Mouse (Mus musculus) embryonic facial prominence, embryonic 11.5 days (tissue): Measurements from ENCODE around the gene Med11. TPM values are rescaled to one million over a fixed set of nuclear protein-coding genes. Genes with fewer than 3 reads are reported as not detected.

Source experiments
- ATAC-seq: fragments of 200-750 bp; cut with Nextera tagmentation; replicated peaks from 2 replicates; pipeline ENCODE4 v1.8.0; 2017; ENCODE audit warnings: low read depth; ENCODE audit not compliant: insufficient number of reproducible peaks, low FRiP score, low TSS enrichment
- DNase-seq: peaks from one replicate; pipeline ENCODE4 v3.0.0-alpha.2; 2015; ENCODE audit warnings: low spot score
- H3K27ac ChIP-seq: fragments of 300-500 bp; sonication (generic); replicated peaks from 2 replicates; pipeline ENCODE4 v1.5.1; 2014; ENCODE audit warnings: mild to moderate bottlenecking, low read depth, low read length, control low read depth
- H3K27me3 ChIP-seq: fragments of 300-500 bp; sonication (generic); 2 replicates; pipeline ENCODE4 v1.6.1; 2014; ENCODE audit warnings: mild to moderate bottlenecking, low read length, moderate library complexity, mixed read lengths; ENCODE audit not compliant: control insufficient read depth, insufficient read depth
- H3K36me3 ChIP-seq: fragments of 300-500 bp; sonication (generic); replicated peaks from 2 replicates; pipeline ENCODE4 v1.6.1; 2014; ENCODE audit warnings: low read depth, mild to moderate bottlenecking, low read length, moderate library complexity, mixed read lengths; ENCODE audit not compliant: control insufficient read depth, insufficient read depth
- H3K4me1 ChIP-seq: fragments of 300-500 bp; sonication (generic); 2 replicates; pipeline ENCODE4 v1.6.1; 2014; ENCODE audit warnings: low read length, mixed read lengths; ENCODE audit not compliant: control insufficient read depth, insufficient read depth
- H3K4me2 ChIP-seq: fragments of 300-500 bp; sonication (generic); 2 replicates; pipeline ENCODE4 v1.6.1; 2014; ENCODE audit warnings: low read depth, mild to moderate bottlenecking, control low read depth, low read length, moderate library complexity
- H3K4me3 ChIP-seq: fragments of 300-500 bp; sonication (generic); 2 replicates; pipeline ENCODE4 v1.5.1; 2014; ENCODE audit warnings: low read depth, low read length, control low read depth
- H3K9ac ChIP-seq: fragments of 300-500 bp; sonication (generic); replicated peaks from 2 replicates; pipeline ENCODE4 v1.6.1; 2014; ENCODE audit warnings: mild to moderate bottlenecking, control low read depth, low read length
- H3K9me3 ChIP-seq: fragments of 300-500 bp; sonication (generic); replicated peaks from 2 replicates; pipeline ENCODE4 v1.6.1; 2016; ENCODE audit warnings: mild to moderate bottlenecking, low read length, inconsistent platforms, mixed read lengths; ENCODE audit not compliant: control insufficient read depth
- WGBS: fragments of 180-500 bp; shearing (Covaris S2); extraction: QIAGEN DNeasy Blood & Tissue Kit; methylation state at CpG from one replicate; pipeline ENCODE4 v1.1.7; 2014; 5-methylcytosine and 5-hydroxymethylcytosine counted together
- microRNA-seq: library from miRNA; unstranded; fragments of <30 nt; microRNA quantifications from one replicate; pipeline ENCODE4, GENCODE M21; 2016; ENCODE audit warnings: borderline number of aligned reads
- polyA plus RNA-seq: library from polyadenylated mRNA; unstranded; fragments of >200 nt; fragmentation: Nextera tagmentation; extraction: Ambion mirVana; gene quantifications from 2 replicates; pipeline ENCODE4 v1.2.1, GENCODE M21; 2014

Med11 gene
- polyA plus RNA-seq, 1 experiment from 2014 or later, result 38.7 TPM

- Histone ChIP-seq H3K9ac (no peak overlapping the region), H3K9me3 (no peaks in the 10 kb centered on the region), H3K27me3 (no peaks in the 10 kb centered on the region), H3K4me2 (no peak overlapping the region), H3K4me3 (no peak overlapping the region), H3K27ac (no peak overlapping the region), H3K4me1 (no peaks in the 10 kb centered on the region), H3K36me3 (no peaks in the 10 kb centered on the region)
- no peak for ATAC-seq
- no peak for DNase-seq
- WGBS, result 88% methylated on average over 6 of the region's 6 CpGs
Observed at GRCm38 (mm10) chr11:70489684-70490083, 38.0 kb downstream of the Med11 start.

GRCm38 (mm10) chr11:70499566-70500475, 48.1 kb downstream of the Med11 start:
- H3K36me3 ChIP-seq, result no peaks in the 10 kb centered on the region
- ATAC-seq, result no peak
- 74% methylated on average over 14 of the region's 14 CpGs for WGBS
- H3K9ac ChIP-seq, result no peak overlapping the region
- H3K4me3 ChIP-seq, result no peak overlapping the region
- no peaks in the 10 kb centered on the region for H3K27me3 ChIP-seq
- no peak overlapping the region for H3K27ac ChIP-seq
- no peak overlapping the region for H3K4me2 ChIP-seq
- no peaks in the 10 kb centered on the region for H3K9me3 ChIP-seq
- no peak for DNase-seq
- no peaks in the 10 kb centered on the region for H3K4me1 ChIP-seq

DNA sequence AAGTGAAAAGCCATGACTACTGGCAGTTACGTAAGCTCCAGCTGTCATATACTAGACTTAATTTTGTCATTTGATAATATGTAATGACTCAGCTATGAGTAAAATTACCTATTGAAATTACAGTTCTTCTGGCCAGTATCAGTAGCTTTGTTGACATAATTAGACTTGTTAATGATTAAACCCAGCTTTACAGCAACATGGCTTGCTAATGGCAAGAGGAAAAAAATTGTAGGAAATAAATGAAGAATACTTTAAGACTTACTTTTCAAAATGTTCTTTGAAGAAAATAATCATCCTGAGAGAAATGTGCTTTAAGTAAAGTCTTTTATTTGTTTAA, 48.7 kb downstream of the Med11 start:
- ATAC-seq (no peak), DNase-seq (no peak)
- Histone ChIP-seq H3K27ac (no peak overlapping the region), H3K9me3 (no peaks in the 10 kb centered on the region), H3K4me3 (no peak overlapping the region), H3K36me3 (no peaks in the 10 kb centered on the region), H3K9ac (no peak overlapping the region), H3K4me2 (no peak overlapping the region), H3K27me3 (no peaks in the 10 kb centered on the region), H3K4me1 (no peaks in the 10 kb centered on the region)
- 94% methylated on average over 1 of the region's 1 CpGs for WGBS

- Histone ChIP-seq H3K4me1 (no peaks in the 10 kb centered on the region), H3K27ac (no peak overlapping the region), H3K9ac (no peak overlapping the region), H3K9me3 (no peaks in the 10 kb centered on the region), H3K36me3 (no peaks in the 10 kb centered on the region), H3K27me3 (no peaks in the 10 kb centered on the region), H3K4me2 (no peak overlapping the region), H3K4me3 (no peak overlapping the region)
- DNase-seq (no peak), ATAC-seq (no peak)
- 67% methylated on average over 3 of the region's 3 CpGs for WGBS
Observed at GRCm38 (mm10) chr11:70502018-70502417, 50.3 kb downstream of the Med11 start.

Small RNA genes within 50 kb of the gene (microRNA-seq; reads per million reads assigned to microRNA genes)
- not detected for gene Mir7115

Other genes starting within 250 kb of the Med11 start
- gene Slc16a11, start 239.2 kb upstream of the Med11 start, polyA plus RNA-seq, result 0.81 TPM in 1 of 2 replicates, not detected in the other
- 8.5 and 13.4 TPM in 2 replicates for gene Slc16a13, start 230.9 kb upstream of the Med11 start, polyA plus RNA-seq
- 6.7 and 6.9 TPM in 2 replicates for gene Bcl6b, start 222.1 kb upstream of the Med11 start, polyA plus RNA-seq
- gene 0610010K14Rik, start 214.0 kb upstream of the Med11 start, polyA plus RNA-seq, result 195 and 211 TPM in 2 replicates
- gene Gm21988, start 212.1 kb upstream of the Med11 start, polyA plus RNA-seq, result 7.5 and 9.1 TPM in 2 replicates
- gene Rnasek, start 212.1 kb upstream of the Med11 start, polyA plus RNA-seq, result 103 and 110 TPM in 2 replicates
- 3.2 and 4.1 TPM in 2 replicates for gene Alox12, start 196.6 kb upstream of the Med11 start, polyA plus RNA-seq
- 0.14 and 0.43 TPM in 2 replicates for gene Alox12e, start 129.3 kb upstream of the Med11 start, polyA plus RNA-seq
- gene Alox15, start 99.9 kb upstream of the Med11 start, polyA plus RNA-seq, result 0.34 and 0.84 TPM in 2 replicates
- 34.9 and 39.4 TPM in 2 replicates for gene Pelp1, start 41.9 kb upstream of the Med11 start, polyA plus RNA-seq
- 21.4 and 24.1 TPM in 2 replicates for gene Arrb2, start 19.3 kb upstream of the Med11 start, polyA plus RNA-seq
- gene Zmynd15, start 7.5 kb downstream of the Med11 start, polyA plus RNA-seq, result 0.18 and 0.26 TPM in 2 replicates
- gene Cxcl16, start 8.1 kb downstream of the Med11 start, polyA plus RNA-seq, result 0.81 and 0.91 TPM in 2 replicates
- 0.36 TPM in 1 of 2 replicates, not detected in the other for gene Tm4sf5, start 53.3 kb downstream of the Med11 start, polyA plus RNA-seq
- 0.45 TPM in 1 of 2 replicates, not detected in the other for gene Vmo1, start 62.7 kb downstream of the Med11 start, polyA plus RNA-seq
- gene Gltpd2, start 67.3 kb downstream of the Med11 start, polyA plus RNA-seq, result 0.46 TPM in 1 of 2 replicates, not detected in the other
- 827 and 878 TPM in 2 replicates for gene Psmb6, start 73.4 kb downstream of the Med11 start, polyA plus RNA-seq
- not detected in 2 replicates for gene Gm40193, start 81.0 kb downstream of the Med11 start, polyA plus RNA-seq
- gene Pld2, start 88.1 kb downstream of the Med11 start, polyA plus RNA-seq, result 1.6 and 2.2 TPM in 2 replicates
- gene Mink1, start 111.0 kb downstream of the Med11 start, polyA plus RNA-seq, result 12.6 and 13.7 TPM in 2 replicates
- not detected in 2 replicates for gene 4930544D05Rik, start 163.9 kb downstream of the Med11 start, polyA plus RNA-seq
- not detected in 2 replicates for gene Chrne, start 167.3 kb downstream of the Med11 start, polyA plus RNA-seq
- gene Gp1ba, start 187.2 kb downstream of the Med11 start, polyA plus RNA-seq, result 0.93 and 1.3 TPM in 2 replicates
- 81.9 and 92.8 TPM in 2 replicates for gene Rnf167, start 195.3 kb downstream of the Med11 start, polyA plus RNA-seq
- gene Slc25a11, start 195.6 kb downstream of the Med11 start, polyA plus RNA-seq, result 144 and 150 TPM in 2 replicates
- 1,669 and 1,679 TPM in 2 replicates for gene Pfn1, start 202.7 kb downstream of the Med11 start, polyA plus RNA-seq
- 30.7 and 40.4 TPM in 2 replicates for gene Eno3, start 205.3 kb downstream of the Med11 start, polyA plus RNA-seq
- gene Spag7, start 217.5 kb downstream of the Med11 start, polyA plus RNA-seq, result 107 and 118 TPM in 2 replicates
- gene Camta2, start 236.2 kb downstream of the Med11 start, polyA plus RNA-seq, result 4.4 and 7.3 TPM in 2 replicates
- gene Inca1, start 248.2 kb downstream of the Med11 start, polyA plus RNA-seq, result 0.73 and 0.82 TPM in 2 replicates
- gene Kif1c, start 248.6 kb downstream of the Med11 start, polyA plus RNA-seq, result 7.5 and 8.3 TPM in 2 replicates